Mouse (Mus musculus): ENCODE data around the gene C5ar2. TPM values are rescaled to one million over a fixed set of nuclear protein-coding genes. Genes with fewer than 3 reads are reported as not detected.

C5ar2 gene
- total RNA-seq (2012; rRNA removed) (0.04 TPM in 2 replicates), total RNA-seq (2014; rRNA removed) (0.11 and 0.30 TPM in 2 replicates), polyA plus RNA-seq (2012; ENCODE audit: insufficient read length, low read depth) (0.22 and 0.33 TPM in 2 replicates)

- Histone ChIP-seq H3K4me1 (ENCODE audit: control insufficient read depth in 1 of 2, insufficient read depth in 2 of 2) (peaks cover 8 to 27% of the 10 kb centered on the region in 2 experiments), H3K4me3 (replicated peaks in 1 of 3; ENCODE audit: low read depth in 2 of 3, low read length in 2 of 3, poor library complexity in 1 of 3) (no peak within 1 kb of the TSS), H3K9me3 (replicated peaks; ENCODE audit: low read length) (no peaks in the 10 kb centered on the region), H3K27me3 (replicated peaks) (no peaks in the 10 kb centered on the region), H3K4me2 (ENCODE audit: insufficient read depth, low read depth, poor library complexity, severe bottlenecking) (no peak within 1 kb of the TSS), H3K36me3 (replicated peaks in 1 of 2; ENCODE audit: control insufficient read depth in 1 of 2, insufficient read depth in 1 of 2, low read length in 1 of 2) (no peaks in the 10 kb centered on the region), H3K9ac (ENCODE audit: insufficient read depth, low read depth) (no peak within 1 kb of the TSS), H3K79me2 (replicated peaks; ENCODE audit: control insufficient read depth, extremely low read depth, insufficient read depth, poor library complexity, severe bottlenecking) (no peaks in the 10 kb centered on the region), H3K27ac (ENCODE audit: insufficient read depth, low read depth) (no peak within 1 kb of the TSS)
- dilution Hi-C loops (cut with MboI; ENCODE audit: extremely low pct_ligation_motif_present, extremely low pct_unique_long_range_greater_than_20kb, low sequenced_read_pairs) (no loop called here), in situ Hi-C loops (cut with MboI; ENCODE audit: low pct_ligation_motif_present, low pct_unique_long_range_greater_than_20kb, low sequenced_read_pairs) (no loop called here)
- DNase-seq (ENCODE audit: extremely low read depth) = no peak
- TF ChIP-seq CHD2 (IDR thresholded peaks at IDR 0.05; ENCODE audit: low read length) (no peak), SIN3A (IDR thresholded peaks at IDR 0.05; ENCODE audit: low read length) (no peak), EP300 (IDR thresholded peaks at IDR 0.05; ENCODE audit: low read length) (no peak), RAD21 (IDR thresholded peaks at IDR 0.05; ENCODE audit: low read depth, low read length) (no peak), JUND (conservative IDR thresholded peaks at IDR 0.05; ENCODE audit: low read depth, low read length) (no peak), MAFK (IDR thresholded peaks at IDR 0.05; ENCODE audit: insufficient replicate concordance, low read length) (no peak), MXI1 (IDR thresholded peaks at IDR 0.05; ENCODE audit: low read depth, low read length) (no peak), E2F4 (IDR thresholded peaks at IDR 0.05; ENCODE audit: insufficient replicate concordance, low read depth, low read length) (no peak)
Measured at GRCm38 (mm10) chr7:16244067-16244466, at the start of gene C5ar2. TSS of gene C5ar2 (minus strand) at chr7:16244154.

DNA sequence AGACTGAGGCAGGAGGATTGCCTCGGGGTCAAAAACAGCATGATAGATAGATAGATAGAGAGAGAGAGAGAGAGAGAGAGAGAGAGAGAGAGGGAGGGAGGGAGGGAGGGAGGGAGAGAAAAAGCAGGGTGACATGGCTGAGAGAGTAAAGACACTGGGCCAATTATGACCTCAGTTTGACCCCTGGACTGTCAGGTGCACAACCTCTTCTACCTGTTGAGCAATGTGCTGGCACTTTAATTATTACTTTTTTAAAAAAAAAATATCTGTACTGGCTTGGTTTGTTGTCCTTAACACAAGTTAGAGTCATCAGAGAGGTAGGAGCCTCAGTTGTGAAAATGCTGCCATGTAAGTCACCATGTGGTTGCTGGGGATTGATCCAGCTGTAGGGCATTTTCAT lies 43.8 kb upstream of the C5ar2 start:
- Histone ChIP-seq H3K4me3 (replicated peaks in 1 of 3; ENCODE audit: low read depth in 2 of 3, low read length in 2 of 3, poor library complexity in 1 of 3) (no peak overlapping the region), H3K27me3 (replicated peaks) (no peaks in the 10 kb centered on the region), H3K4me2 (ENCODE audit: insufficient read depth, low read depth, poor library complexity, severe bottlenecking) (no peak overlapping the region), H3K79me2 (replicated peaks; ENCODE audit: control insufficient read depth, extremely low read depth, insufficient read depth, poor library complexity, severe bottlenecking) (peaks cover 12% of the 10 kb centered on the region), H3K9me3 (replicated peaks; ENCODE audit: low read length) (no peaks in the 10 kb centered on the region), H3K4me1 (ENCODE audit: control insufficient read depth in 1 of 2, insufficient read depth in 2 of 2) (peaks cover 0 to 14% of the 10 kb centered on the region in 2 experiments; a peak in 2 of 4 replicates), H3K27ac (ENCODE audit: insufficient read depth, low read depth) (no peak overlapping the region), H3K9ac (ENCODE audit: insufficient read depth, low read depth) (no peak overlapping the region), H3K36me3 (replicated peaks in 1 of 2; ENCODE audit: control insufficient read depth in 1 of 2, insufficient read depth in 1 of 2, low read length in 1 of 2) (peaks cover 17 to 20% of the 10 kb centered on the region in 2 experiments)
- no peak for TF ChIP-seq MEF2A (IDR thresholded peaks at IDR 0.05; ENCODE audit: borderline replicate concordance, low read depth, low read length)
- dilution Hi-C loops (cut with MboI; ENCODE audit: extremely low pct_ligation_motif_present, extremely low pct_unique_long_range_greater_than_20kb, low sequenced_read_pairs) (no loop called here), in situ Hi-C loops (cut with MboI; ENCODE audit: low pct_ligation_motif_present, low pct_unique_long_range_greater_than_20kb, low sequenced_read_pairs) (no loop called here)
- no peak for DNase-seq (ENCODE audit: extremely low read depth)

- TF ChIP-seq MEF2A (IDR thresholded peaks at IDR 0.05; ENCODE audit: borderline replicate concordance, low read depth, low read length) (no peak), EP300 (IDR thresholded peaks at IDR 0.05; ENCODE audit: low read length) (no peak), CHD1 (IDR thresholded peaks at IDR 0.05; ENCODE audit: low read depth, low read length) (no peak), IRF4 (IDR thresholded peaks at IDR 0.05; ENCODE audit: low read depth, low read length) (no peak), MAX (IDR thresholded peaks at IDR 0.05; ENCODE audit: low read length) (no peak), UBTF (IDR thresholded peaks at IDR 0.05; ENCODE audit: low read depth, low read length) (no peak), NELFE (IDR thresholded peaks at IDR 0.05; ENCODE audit: low read depth, low read length) (no peak), MAFK (IDR thresholded peaks at IDR 0.05; ENCODE audit: insufficient replicate concordance, low read length) (no peak), E2F4 (IDR thresholded peaks at IDR 0.05; ENCODE audit: insufficient replicate concordance, low read depth, low read length) (no peak), MYC (IDR thresholded peaks at IDR 0.05; ENCODE audit: low read depth, low read length) (no peak; the same call in 1 of the 2 replicates), MXI1 (IDR thresholded peaks at IDR 0.05; ENCODE audit: low read depth, low read length) (no peak), ELF1 (IDR thresholded peaks at IDR 0.05; ENCODE audit: low read depth, low read length) (no peak), USF2 (conservative IDR thresholded peaks at IDR 0.05; ENCODE audit: low read depth, low read length) (no peak)
- Histone ChIP-seq H3K4me2 (ENCODE audit: insufficient read depth, low read depth, poor library complexity, severe bottlenecking) (0 out of 2 replicates have a peak overlapping the region, but pooled peaks have one; percentile 3), H3K9me3 (replicated peaks; ENCODE audit: low read length) (no peaks in the 10 kb centered on the region), H3K36me3 (replicated peaks in 1 of 2; ENCODE audit: control insufficient read depth in 1 of 2, insufficient read depth in 1 of 2, low read length in 1 of 2) (peaks cover 23 to 28% of the 10 kb centered on the region in 2 experiments), H3K27me3 (replicated peaks) (no peaks in the 10 kb centered on the region), H3K4me1 (ENCODE audit: control insufficient read depth in 1 of 2, insufficient read depth in 2 of 2) (peaks cover 0 to 14% of the 10 kb centered on the region in 2 experiments; a peak in 2 of 4 replicates), H3K27ac (ENCODE audit: insufficient read depth, low read depth) (no peak overlapping the region), H3K4me3 (replicated peaks in 1 of 3; ENCODE audit: low read depth in 2 of 3, low read length in 2 of 3, poor library complexity in 1 of 3) (peak overlapping the region; percentile 62 to 85 (median 71)), H3K9ac (ENCODE audit: insufficient read depth, low read depth) (peak overlapping the region; percentile 88), H3K79me2 (replicated peaks; ENCODE audit: control insufficient read depth, extremely low read depth, insufficient read depth, poor library complexity, severe bottlenecking) (peaks cover 12% of the 10 kb centered on the region)
- peak; percentile 37 for DNase-seq (ENCODE audit: extremely low read depth)
- in situ Hi-C loops (cut with MboI; ENCODE audit: low pct_ligation_motif_present, low pct_unique_long_range_greater_than_20kb, low sequenced_read_pairs) (no loop called here), dilution Hi-C loops (cut with MboI; ENCODE audit: extremely low pct_ligation_motif_present, extremely low pct_unique_long_range_greater_than_20kb, low sequenced_read_pairs) (no loop called here)
Measured at GRCm38 (mm10) chr7:16287016-16287415, 43.1 kb upstream of the C5ar2 start.
